Mouse (Mus musculus): ENCODE measurements around the gene Tgfbrap1. TPM values are rescaled to one million over a fixed set of nuclear protein-coding genes. Genes with fewer than 3 reads are reported as not detected.

The Tgfbrap1 gene
- total RNA-seq, 4 experiments from 2014 or later, result 40.2 to 44.5 (median 41.7) TPM

DNA sequence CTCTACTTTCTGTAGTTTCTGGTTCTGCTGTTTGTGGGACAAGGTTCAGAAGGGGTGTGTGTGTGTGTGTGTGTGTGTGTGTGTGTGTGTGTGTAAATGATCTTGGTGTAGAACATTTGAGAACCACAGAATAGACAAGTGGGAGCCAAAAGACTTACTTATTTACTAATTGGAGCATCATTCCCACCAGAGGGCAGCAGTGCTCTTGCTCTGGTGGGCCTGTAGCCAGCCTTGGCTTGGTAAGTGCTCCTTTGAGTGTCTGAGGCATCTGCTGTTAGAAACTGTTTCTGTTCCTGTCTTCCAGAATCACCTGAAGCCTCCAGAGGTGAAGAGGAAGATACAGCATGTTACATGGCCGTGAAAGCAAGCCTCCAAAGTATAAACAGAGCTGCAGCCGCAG lies 14.4 kb upstream of the Tgfbrap1 start:
- peak; percentile 41 to 75 for DNase-seq (ENCODE audit: low spot score in 2 of 2)

DNA sequence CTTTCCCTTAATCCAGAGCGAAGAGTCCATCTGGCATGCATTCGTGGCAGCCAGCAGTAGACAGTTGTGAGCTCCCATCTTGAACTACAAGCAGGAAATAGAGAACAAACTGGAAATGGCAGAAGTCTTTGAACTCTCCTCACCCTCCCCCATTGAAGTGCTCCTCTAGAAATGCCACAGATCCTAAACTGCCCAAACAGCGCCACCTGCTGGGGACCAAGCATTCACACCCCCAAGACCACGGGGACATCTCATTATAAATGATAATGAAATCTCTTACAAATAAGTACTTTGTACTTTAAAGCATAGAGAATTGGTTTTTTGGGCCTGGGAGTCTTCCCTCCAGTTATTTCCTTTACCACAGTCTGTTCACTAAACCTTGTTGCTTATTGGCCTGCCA lies 12.1 kb upstream of the Tgfbrap1 start:
- peak in 1 of 2 experiments; percentile 31 for DNase-seq (ENCODE audit: low spot score in 2 of 2)

DNA sequence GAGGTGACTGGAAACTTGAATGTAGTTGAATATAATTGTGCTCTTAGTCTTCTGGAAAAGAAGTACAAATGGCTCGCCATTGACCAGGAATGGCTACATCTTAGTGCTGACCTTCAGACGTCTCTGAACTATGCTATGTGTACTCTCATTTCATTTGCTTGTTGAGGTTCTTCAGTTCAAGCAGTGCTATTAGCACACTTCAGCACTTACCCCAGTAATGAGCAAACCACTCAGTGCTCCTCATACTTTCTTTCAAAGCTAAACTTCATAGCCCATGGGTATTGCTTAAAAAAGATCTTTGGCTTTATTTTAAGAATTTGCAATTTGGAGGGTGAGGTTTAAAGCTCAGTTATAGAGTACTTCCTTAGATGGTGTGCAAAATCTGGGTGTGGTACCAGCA lies 10.3 kb upstream of the Tgfbrap1 start:
- no peak for DNase-seq (ENCODE audit: low spot score in 2 of 2)

DNA sequence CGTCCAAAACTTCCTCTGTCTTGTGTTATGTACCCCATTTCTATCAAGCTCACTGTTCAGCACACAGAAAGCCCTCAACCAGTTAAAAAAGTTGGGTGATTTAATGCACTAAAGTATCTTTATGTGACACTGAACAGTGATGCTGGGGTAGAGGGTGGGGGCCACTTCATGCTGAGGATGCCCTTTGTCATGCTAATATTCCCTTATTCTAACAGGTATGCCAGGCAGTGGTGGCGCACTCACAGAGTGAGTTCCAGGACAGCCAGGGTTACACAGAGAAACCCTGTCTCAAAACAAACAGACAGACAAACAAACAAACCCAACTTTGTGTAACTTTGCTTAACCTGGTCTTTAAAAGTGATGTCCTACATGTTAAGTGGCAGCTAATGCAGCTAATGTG lies 4.2 kb downstream of the Tgfbrap1 start:
- DNase-seq (ENCODE audit: low spot score in 2 of 2), result no peak

DNA sequence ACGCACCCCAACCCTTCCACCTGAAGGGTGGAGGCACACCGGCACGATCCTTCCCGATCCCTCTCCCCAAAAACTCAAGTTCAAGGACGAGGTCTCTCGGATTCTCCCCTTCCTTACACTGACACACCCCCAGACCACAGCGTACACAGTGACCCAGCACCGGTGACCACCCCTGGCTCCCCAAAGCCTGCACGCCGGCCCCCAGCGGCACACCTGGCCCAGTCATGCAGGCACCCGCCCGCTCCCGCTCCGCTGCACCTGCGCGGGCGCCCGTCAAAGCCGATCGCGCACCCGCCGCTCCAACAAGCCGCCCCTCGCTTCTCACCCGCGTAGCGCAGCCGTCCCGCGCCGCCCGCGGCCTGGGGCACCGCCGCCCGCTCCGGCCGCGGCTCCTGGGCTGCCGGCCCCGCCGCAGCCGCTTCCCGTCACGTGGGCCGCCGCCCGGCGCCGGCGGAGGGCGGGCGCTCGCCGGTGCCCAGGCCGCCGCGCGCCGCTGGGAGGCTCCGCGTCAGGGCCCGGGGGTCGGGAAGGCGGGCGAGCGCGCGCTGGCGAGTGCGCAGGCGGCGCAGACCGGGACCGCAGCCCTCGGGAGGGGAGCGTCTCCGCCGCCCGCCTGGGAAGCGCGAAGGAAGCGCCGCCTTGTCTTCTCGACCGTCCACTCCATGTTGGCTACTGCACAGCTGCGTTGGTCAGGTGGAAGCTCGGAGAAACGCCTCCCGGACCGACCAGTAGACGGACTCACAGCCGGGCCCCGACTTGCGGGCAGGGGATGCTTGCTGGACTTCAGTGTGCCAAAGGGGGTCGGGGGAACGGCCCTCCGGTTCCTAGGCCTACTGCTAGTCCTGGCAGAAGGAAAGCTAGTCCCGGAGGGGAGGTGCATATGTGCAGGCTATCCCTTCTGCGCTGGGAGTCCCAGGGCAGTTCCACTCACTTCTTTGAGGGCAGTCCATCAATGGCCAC lies 6.1 kb downstream of the Tgfbrap1 start:
- peak; percentile 54 to 65 for DNase-seq (ENCODE audit: low spot score in 2 of 2)

DNA sequence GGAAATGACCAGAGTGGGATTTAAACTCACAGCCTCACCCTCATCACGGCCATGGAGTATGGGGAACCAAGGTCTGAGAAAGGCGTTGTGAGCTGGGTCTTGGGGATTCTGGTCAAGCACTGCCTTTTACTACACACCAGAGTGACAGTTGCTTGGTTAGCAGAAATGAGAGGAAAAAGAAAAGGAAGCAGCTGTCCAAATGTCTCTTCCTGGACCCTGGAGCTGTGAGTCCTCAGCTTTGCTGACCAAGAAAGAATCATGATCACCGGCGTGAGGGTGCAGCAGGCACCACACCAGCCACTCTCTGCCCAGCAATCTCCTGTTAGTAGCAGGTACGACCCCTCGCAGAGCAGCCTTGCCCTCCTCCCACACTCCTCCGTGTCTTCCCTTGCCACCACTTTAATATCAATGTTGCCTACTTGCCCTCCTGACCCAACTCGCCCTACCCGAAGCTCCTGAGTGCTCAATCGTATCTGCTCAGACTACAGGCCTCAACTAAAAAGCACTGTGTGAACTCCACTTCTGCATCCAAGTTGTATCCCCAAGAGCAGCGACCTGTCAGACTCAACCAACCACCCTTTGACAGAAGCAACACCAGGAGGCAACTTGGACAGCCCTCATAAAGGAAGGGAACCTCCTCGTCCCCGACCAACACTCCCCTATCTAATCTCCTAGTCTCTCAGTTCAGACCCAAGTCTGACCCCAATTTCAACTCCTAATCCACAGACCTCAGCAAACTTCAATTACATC lies 7.0 kb downstream of the Tgfbrap1 start:
- DNase-seq (ENCODE audit: low spot score in 2 of 2), result no peak

DNA sequence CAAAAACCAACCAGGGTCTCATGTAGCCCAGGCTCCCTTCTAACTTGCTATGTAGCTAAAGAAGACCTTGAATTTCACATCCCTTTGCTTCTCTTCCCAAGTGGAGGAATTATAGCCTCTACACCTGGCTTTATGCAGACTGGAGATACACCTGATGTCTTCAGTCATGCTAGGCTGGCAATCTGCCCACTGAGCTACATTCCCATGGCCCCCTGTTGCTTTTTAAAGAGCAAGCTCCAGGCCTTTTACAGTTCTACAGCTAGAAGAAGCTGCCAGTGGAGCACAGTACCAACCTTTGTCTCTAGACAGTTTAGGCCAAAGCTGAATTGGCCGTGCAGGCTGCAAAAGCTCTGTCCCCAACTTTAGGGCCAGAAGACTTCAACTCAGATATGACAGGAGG lies 8.0 kb downstream of the Tgfbrap1 start:
- DNase-seq (ENCODE audit: low spot score in 2 of 2), result no peak

DNA sequence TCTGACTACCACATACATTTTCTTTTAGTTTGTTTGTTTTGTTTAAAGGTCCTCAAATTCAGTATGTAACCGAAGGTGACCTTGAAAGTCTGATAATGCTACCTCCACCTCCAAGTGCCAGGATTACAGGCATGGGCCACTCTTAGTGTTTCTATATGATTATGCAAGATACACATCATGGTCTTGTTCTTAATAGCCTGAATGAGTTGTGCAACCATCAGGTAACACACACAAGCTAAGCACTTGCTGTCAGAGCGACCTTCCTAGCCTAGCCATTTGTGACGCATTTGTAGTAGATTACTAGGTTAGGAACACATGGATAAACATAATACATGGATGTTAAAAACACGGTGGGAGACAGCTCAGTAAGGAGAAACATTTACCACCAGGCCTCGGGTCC lies 15.5 kb downstream of the Tgfbrap1 start:
- no peak for DNase-seq (ENCODE audit: low spot score in 2 of 2)

DNA sequence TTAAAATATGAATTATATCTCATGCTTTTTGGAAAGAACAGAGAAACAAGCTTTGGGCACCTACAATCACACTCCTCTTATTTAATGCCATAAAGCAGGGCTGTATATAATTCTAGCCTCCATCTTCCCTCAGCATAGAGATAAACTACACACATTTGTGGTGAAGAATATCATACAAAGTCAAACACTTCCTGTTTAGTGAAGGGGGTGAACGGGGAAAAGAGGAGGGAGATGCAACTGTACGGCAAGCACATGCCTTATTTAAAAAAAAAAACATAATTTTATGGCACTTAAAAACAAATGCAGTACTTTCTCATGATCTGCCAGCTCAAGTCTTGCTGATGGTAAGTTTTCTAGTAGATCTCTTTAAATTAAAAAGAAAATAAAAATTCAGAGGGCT lies 20.3 kb downstream of the Tgfbrap1 start:
- no peak for DNase-seq (ENCODE audit: low spot score in 2 of 2)

DNA sequence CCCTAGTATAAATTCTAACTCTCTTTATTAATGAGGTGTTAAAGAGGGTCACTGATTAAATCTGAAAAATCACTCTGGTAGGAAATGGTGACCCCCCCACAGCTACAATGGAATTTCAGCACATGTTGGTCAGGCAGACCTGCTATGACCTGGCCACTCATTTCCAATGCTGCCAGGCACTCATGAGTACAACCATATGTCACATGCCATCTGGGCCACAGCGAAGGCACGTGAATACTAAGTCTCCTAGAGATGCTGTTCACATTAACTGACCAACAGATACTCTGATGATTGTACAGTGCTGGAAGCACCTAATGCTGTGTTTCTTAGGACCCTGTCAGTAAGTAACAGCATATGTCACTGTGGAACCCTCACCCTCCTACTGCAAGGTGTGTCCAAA lies 23.6 kb downstream of the Tgfbrap1 start:
- no peak for DNase-seq (ENCODE audit: low spot score in 2 of 2)

DNA sequence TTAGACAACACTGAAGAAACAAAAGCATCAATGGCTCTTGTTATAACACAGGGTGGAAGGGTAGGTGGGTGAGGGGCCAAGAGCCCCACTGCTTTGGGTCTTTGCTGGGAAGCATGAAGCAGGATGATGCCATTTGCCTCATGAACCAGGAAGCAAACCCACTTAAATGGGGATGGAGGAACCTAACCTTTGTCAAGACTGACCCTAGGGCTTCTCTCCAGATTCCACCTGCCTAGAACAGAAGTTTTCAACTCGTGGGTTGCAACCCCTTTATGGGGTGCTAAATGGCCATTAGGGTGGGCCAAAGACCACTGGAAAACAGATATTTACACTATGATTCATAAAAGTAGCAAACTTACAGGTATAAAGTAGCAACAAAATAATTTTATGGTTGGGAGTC lies 25.9 kb downstream of the Tgfbrap1 start:
- DNase-seq (ENCODE audit: low spot score in 2 of 2), result no peak

DNA sequence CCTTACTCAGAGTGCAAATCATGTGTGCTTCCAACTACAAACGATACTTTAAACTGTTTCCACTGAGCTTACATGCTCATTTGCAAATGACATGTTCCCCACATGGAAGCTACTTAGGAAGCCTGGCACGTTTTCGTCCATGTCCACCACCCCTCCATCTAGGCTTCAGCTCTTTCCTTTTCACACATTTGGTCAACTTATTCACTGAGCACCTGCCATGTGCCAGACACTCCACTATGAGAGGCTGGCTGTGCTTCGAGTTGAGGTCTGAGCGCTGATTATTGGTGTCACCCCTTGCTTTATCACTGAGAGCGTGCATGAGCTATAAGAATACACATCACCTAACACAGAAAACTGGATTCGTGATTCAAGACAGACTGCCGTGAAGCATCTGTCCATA lies 26.4 kb downstream of the Tgfbrap1 start:
- DNase-seq (ENCODE audit: low spot score in 2 of 2), result no peak

DNA sequence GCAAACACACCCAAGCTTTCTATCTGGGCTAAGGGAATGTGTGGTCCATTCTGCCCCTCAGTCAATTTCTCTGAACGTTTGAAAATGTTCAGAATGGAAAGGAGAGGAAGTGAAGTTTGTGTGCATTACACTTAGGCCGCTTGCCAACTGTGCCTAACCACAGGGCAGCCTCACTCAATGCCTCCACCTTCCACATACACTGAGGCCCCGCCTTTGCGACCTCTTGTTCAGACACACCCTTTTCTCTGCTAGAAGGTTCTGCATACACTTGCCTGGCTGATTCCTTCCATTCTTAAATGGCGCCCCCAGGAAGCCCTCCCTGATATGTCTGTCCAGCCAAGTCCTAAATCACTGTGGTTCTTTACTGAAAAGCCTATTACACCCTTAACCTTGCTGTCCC lies 27.7 kb downstream of the Tgfbrap1 start:
- no peak for DNase-seq (ENCODE audit: low spot score in 2 of 2)

DNA sequence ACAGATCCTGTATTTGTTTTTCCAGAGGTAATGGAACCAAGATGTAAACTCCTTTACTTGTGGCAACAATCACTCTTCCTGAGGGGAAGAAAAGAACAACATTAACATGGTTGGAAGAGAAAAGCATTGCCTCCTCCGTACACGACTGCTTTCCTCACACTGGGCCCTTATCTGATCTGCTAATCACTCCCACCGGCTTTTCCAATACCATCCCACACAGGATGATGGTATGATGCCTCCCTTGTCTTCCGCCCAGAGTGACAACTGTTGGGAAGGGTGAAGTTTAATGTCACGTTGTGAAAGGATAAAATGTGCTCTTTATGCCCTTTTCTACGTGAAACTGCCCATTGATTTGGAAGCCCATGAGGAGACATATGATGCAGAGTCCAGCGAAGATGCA lies 30.9 kb downstream of the Tgfbrap1 start:
- DNase-seq (ENCODE audit: low spot score in 2 of 2), result no peak

DNA sequence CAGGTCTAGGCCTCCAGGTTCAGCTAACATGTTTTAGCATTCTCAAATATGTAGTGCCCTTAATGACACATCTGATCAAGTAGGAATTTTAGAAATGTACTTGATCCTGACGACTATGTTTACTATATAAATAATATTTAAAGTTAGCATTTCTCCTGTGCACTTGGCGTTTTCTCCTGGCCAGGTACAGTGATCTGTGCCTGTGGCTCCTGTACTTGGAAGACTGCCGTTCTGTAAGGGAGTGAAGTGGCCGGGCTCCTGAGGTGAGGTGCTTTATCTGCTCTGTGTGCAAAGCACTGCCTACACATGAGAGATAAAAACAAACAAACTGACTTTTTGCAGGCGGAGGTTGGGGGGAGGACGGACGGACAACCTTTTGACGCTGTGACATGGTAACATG lies 31.9 kb downstream of the Tgfbrap1 start:
- DNase-seq (ENCODE audit: low spot score in 2 of 2), result no peak

DNA sequence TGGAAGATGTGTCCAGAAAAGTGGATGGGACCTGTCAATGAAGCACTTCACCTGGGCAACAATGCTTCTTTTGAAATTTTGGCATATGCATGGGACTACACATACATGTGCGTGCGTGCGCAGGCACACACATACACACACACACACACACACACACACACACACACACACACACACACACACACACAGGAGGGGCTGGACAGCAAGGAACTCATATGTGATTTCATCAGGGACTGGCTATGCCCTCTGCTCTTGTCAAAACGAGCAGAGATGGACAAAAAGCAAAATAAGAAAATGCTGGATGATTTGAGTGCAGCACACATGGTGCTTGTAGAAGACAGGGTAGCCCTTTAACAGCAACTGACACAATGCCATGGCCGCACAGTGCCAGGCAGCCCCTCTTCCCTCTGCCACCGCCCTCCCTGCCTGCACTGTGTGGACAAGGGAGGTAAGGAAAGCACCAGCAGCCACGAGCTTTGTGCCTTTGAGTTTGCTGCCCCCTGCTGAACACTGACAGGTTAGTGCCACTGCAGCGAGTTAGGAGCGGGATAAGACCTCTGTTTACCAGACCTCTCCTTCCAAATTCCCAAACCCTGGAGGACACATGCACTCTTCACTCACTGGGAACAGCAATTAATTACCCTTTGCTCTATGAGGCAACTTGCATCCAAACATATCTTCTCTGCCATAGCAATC lies 32.7 kb downstream of the Tgfbrap1 start:
- peak; percentile 50 to 77 for DNase-seq (ENCODE audit: low spot score in 2 of 2)

DNA sequence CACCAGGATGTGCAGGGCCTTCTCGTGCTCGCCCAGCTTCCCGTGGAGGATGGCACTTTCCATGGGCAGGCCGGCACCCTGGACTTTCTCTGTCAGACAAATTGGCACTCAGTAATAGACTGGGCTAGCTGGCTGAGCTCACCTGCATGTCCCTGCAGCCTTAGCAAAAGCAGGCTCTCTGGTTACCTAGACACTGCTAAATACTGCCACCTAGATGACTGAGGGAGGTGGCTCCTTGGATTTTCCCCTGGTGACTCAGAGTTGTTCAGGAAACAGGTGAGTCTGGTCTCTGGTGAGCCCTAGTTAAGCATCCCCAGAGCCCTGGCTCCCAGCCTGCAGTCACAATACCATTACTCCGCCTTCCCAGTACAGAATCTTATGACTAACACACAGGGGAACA lies 46.5 kb downstream of the Tgfbrap1 start:
- no peak for DNase-seq (ENCODE audit: low spot score in 2 of 2)

DNA sequence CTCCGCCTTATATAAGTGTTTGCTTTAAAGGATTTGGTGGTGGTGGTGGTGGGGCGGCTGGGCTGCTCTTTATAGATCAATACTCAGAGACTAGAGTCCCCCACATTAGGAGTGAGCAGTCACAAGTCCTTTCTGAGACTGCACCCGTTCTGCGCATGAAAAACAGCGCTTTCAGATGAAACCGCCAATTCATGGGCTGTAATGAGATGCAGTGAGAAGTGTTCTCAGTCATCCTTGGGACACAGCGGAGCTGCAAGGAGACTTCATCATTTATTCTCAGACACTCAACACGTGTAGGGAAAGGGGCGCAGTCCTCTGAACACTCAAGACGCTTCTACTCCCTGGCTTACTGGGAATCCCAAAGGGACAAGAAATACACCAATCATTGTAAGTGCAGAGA lies 50.6 kb downstream of the Tgfbrap1 start:
- no peak for DNase-seq (ENCODE audit: low spot score in 2 of 2)

DNA sequence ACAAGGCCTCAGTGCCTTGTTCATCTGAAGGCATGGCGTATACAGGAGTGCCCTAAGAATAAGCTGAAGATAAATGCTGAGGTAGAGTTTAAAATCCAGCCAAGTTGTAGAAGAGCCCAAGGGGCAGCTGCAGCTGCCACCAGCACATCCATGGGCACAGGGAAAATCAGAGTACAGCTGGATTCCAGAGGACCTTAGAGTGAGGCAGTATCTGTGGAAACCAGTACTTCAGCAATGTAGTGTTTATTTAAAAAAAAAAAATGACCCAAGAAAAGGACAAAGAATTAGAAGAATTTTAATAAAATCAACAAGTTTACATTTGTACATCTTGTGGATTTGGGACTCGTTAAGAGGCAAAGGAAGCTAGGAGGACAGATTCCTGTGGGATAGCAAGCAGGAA lies 51.4 kb downstream of the Tgfbrap1 start:
- no peak for DNase-seq (ENCODE audit: low spot score in 2 of 2)

DNA sequence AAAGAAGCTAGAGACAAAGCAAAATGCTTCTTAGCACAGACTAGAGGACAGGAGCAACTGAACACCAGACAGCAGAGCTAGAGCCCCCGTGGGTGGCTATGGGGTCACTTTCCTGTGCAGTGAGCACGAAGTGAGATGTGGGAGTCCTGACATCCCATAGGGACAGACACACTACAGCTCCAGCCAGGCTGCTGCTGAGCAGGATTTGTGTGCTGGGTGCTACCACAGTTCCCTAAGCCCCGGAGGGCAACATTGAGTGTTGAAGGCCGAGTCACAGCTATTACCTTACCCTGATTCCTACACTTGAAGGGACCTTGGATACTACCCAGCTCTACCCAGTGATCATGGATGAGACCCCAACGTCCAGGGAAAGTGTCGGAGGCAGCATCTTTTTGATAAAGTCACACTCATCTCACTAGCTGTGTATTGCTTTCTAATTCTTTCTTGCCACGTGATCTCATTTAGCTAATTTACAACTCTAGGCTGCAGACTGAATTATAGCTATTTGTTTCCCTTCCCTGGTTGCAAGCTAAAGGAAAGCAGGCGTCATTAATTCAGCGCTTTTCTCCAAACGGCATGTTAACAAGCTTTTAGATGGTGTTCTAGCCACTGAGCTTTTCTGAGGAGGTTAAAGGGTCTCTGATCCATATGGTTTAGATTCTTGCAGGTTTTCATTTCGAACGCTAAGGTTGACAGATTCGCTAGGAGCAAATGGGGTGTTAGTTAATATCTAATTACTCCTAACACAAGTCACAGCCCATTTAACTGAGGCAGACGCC lies 53.0 kb downstream of the Tgfbrap1 start:
- DNase-seq (ENCODE audit: low spot score in 2 of 2), result no peak

DNA sequence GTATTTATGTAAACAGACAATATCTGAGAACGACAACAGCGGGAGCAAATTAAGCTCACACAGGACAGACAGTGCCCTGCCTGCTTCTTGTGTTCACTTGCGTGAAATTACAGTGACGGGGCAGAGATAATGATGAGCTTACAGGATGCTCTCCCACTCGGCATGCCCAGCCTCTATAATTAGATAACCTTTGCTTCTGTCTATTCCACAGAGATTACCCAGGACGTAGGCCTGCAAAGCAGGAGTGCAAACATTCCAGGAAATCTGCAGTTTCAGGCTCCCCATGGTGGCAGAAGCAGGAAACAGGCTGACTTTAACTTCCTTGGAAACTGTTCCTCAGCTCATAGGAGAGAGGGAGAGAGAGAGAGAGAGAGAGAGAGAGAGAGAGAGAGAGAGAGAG lies 56.2 kb downstream of the Tgfbrap1 start:
- DNase-seq (ENCODE audit: low spot score in 2 of 2), result no peak
